Mouse (Mus musculus): ENCODE measurements around the gene Cfap97d2.

Cfap97d2 gene

DNA sequence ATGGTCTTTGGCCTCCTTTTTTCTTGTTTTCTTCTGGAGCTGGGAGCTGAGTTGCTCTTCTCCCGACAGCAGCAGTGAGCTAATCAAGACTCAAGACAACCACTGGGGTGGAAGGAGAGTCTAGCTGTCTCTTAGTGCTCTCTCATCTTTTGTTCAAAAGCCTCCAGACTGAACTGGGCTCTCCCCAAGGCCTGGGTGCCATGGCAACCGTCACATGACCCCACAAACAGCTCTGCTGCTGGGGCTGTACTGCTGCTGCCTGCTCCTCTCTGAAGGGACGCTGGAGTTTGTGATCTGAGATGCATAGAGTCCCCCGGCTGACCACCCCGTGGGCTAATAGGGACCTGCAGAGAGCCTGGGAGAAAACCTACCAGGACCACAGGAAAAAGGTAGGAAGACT, at the start of gene Cfap97d2:
Gene Cfap97d2, plus strand, starts transcription at position 222 of the 400 bp plus-strand sequence.
- in situ Hi-C loops (cut with MseI, MboI) = no loop called here

DNA sequence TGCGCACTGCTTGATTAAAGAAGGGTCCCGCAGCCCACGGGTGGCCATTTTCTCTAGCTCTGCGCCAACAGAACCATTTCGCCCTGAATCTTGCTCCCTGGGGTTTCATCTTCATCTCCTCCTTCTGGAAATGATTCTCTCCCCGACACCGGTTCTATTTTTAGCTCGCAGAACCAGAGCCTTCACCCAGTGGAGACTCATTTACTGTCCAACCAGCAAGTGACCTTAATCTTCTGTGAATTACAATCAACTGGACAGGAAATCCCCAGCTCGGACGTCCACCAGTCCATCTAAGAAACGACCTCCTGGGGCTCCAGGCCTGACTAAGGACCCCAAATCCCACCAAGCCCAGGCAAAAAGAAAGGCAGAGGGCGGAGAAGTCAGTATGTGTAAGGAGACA, 48.2 kb upstream of the Cfap97d2 start:
- in situ Hi-C loops (cut with MseI, MboI) = no loop called here

DNA sequence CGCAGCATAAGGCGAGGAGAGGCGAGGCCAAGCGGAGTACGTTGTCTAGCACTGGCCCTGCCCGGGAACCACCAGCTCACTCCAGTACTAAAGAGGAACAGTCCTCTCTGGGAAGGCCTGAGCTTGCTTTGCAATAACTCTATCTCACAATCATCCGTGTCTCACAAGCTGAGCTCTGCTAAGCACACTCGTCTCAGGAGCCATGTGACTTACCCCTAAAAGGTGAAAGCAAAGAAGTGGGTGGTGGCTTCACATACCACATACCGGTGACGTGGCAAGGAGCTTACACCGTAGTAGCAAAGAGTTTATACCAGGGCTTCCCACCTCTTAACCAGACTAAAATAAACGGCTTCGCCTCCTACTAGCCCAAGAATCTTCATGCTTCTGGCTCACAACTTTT, 45.4 kb upstream of the Cfap97d2 start:
- in situ Hi-C loops (cut with MseI, MboI) = no loop called here

DNA sequence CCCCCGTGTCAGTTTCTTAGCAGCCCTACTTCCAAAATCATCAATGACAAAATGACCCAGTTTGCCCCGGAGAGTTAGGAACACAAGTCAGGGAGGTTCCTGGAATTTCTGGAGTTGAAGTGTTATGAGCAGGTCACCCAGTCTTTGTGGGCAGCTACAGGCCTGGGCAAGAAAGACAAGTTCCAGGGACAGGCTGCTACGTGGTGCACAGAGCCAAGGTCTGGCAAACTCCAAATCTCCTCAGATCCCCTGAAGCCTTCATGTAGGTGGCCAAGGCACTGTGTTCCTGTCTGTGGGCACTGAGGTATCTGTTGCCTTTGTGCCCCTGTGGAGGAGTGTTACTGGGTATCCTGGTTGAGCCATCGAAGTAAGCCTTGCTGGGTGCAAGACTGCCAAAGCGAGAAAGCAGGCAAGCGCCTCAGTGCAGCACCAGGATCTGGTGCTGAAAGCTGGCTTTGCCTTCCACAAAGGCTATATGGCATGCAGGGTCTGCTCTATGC, 40.9 kb upstream of the Cfap97d2 start:
- in situ Hi-C loops (cut with MseI, MboI) = no loop called here

GRCm38 (mm10) chr8:13665538-13665937, 40.2 kb upstream of the Cfap97d2 start:
- in situ Hi-C loops (cut with MseI, MboI) = no loop called here

GRCm38 (mm10) chr8:13665944-13666343, 39.7 kb upstream of the Cfap97d2 start:
- in situ Hi-C loops (cut with MseI, MboI) = no loop called here

- in situ Hi-C loops (cut with MseI, MboI) = no loop called here
Measured at GRCm38 (mm10) chr8:13667917-13668316, 37.8 kb upstream of the Cfap97d2 start.

GRCm38 (mm10) chr8:13668367-13668766, 37.3 kb upstream of the Cfap97d2 start:
- in situ Hi-C loops (cut with MseI, MboI) = no loop called here

DNA sequence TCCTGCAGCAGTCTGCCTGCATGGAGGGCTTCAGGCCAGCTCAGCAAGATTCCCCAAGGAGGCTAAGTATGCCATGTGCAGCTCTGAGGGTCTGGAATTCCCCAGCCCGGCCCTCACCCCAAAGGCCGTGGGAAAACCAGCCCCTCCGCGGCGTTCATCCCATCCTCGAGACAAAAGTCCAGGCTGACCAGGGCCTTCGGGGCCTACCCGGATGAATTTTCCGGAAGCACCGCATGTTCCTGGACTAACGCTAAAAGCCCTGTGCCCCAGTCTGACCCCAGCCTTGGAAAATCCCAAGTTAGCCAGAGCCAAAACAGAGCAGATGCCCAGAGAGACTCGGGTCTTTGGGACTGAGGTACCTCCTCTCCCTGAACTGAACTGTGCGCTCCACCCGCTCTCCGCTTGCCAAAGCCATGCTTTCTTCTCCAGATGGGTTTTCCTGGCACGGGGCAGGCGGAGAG, 35.6 kb upstream of the Cfap97d2 start:
- in situ Hi-C loops (cut with MseI, MboI) = no loop called here

GRCm38 (mm10) chr8:13671246-13672003, 34.3 kb upstream of the Cfap97d2 start:
- in situ Hi-C loops (cut with MseI, MboI) = no loop called here

GRCm38 (mm10) chr8:13673215-13673614, 32.5 kb upstream of the Cfap97d2 start:
- in situ Hi-C loops (cut with MseI, MboI) = no loop called here

DNA sequence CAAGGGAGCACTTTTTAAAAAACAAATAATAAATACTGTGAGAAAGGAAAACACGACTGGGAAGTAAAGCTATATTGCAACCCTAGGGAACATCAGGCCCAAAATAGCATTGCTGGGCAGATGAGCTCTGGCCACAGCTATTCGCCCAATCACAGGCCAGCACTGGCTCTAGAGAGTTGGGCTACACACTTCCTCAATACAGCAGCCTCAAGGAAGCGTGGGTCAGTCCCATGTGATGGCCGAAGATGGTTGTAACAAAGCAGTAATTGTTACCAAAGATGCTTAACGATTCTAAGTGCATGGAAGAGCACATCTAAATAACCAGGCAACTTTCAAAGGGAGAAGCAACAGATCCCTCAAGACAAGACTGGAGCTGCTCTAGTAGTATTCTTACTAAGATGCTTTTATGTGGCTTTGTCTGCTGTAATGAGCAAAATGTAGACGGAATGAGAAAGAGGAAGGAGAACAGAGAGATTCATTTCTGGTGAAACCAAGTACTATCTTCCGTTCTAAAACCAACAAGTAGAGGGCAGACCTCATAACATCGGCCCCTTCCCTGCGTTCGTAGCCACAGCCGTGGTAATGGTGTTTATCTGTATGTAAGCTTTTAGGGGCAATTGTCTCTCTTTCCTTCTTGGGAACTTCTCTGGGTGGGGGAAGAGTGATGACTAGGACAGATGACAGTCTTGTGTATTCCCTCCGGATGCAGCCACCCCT, 31.2 kb upstream of the Cfap97d2 start:
- in situ Hi-C loops (cut with MseI, MboI) = no loop called here

DNA sequence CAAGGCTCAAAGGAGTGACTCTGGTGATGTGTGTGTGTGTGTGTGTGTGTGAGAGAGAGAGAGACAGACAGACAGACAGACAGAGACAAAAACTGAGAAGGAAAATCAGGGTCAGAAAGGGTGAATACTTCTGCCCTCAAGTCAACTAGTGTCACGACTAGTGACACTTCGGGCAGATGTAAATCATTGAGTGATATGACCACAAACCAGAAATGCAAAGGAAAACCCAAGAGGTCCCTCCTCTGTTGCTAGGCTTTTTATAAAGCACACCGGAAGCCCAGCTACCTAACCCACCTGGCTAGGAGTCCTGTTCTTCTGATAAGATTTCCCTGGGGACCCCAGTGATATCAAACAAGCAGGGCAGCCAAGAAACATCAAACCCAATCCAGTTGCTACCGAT, 30.6 kb upstream of the Cfap97d2 start:
- in situ Hi-C loops (cut with MseI, MboI) = no loop called here

GRCm38 (mm10) chr8:13675524-13675923, 30.2 kb upstream of the Cfap97d2 start:
- in situ Hi-C loops (cut with MseI, MboI) = no loop called here

GRCm38 (mm10) chr8:13676302-13676700, 29.4 kb upstream of the Cfap97d2 start:
- in situ Hi-C loops (cut with MseI, MboI) = no loop called here

- in situ Hi-C loops (cut with MseI, MboI) = no loop called here
Measured at GRCm38 (mm10) chr8:13676701-13677412, 28.8 kb upstream of the Cfap97d2 start.

GRCm38 (mm10) chr8:13677413-13677883, 28.2 kb upstream of the Cfap97d2 start, which contains the start of gene Rasa3:
Gene Rasa3, minus strand, starts transcription at chr8:13677603.
- in situ Hi-C loops (cut with MseI, MboI) = no loop called here

GRCm38 (mm10) chr8:13678182-13678581, 27.5 kb upstream of the Cfap97d2 start:
- in situ Hi-C loops (cut with MseI, MboI) = no loop called here

DNA sequence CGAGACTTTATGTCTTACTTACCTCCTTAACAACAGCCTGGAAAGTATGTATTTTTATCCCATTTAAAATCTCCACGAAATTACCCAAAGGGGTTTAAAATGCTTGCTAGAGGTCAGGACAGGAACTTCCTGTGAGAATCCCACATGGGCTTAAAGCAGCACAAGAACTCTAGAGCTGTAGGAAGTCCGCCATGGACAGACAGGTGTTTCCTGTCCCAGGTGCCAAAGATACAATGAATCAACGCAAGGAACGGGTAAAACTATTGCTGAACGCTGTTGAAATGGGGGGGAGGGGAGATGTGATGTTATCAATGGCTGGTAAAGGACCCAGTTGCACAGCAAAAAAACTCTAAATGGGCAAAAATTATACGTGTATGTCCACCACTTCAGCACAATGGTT, 21.6 kb upstream of the Cfap97d2 start:
- in situ Hi-C loops (cut with MseI, MboI) = no loop called here

DNA sequence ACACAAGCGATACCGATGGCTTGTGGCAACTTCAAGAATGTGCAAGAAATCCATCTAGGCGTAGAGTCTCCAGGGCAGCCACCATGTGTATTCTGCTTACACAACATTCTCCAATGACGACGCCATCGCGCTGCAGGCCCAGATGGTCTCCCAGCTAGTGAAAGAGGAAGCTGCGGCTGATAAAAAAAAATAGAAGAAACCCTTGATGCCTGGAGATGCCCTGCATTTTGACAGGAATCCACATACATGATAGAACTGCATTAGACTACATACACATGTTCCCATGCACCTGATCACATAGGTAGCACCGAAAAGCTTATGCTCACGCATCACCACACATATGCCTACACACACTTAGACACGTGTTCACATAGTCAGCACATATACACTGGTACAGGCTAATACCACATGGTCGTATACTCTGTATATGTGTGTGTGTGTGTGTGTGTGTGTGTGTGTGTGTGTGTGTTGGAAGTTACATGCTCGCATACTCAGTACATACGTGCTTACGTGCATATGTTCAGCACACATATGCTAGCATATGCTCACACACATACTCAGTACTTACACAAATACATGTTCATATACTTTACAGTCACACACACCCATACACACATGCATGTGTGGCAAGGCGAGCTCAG, 19.9 kb upstream of the Cfap97d2 start:
- in situ Hi-C loops (cut with MseI, MboI) = no loop called here

GRCm38 (mm10) chr8:13686426-13686825, 19.3 kb upstream of the Cfap97d2 start:
- in situ Hi-C loops (cut with MseI, MboI) = no loop called here

All from mouse trophoblast stem cell (cell line).